Mouse (Mus musculus) kidney, postnatal 10 days (tissue): ENCODE measurements around the gene Nlk.
A peak's percentile ranks its signal among the peaks of the same experiment; 100 is the strongest.
"Not testable (repeated sequence)": the region's sequence is repeated elsewhere in the genome, so short reads cannot be mapped to it uniquely, and the experiment has no call there.

ENCODE experiments used
- DNase-seq: peaks from one replicate; pipeline ENCODE4 v3.0.0; 2021; ENCODE audit warnings: mixed read lengths

The Nlk gene

GRCm38 (mm10) chr11:78678761-78679160 lies 18.4 kb downstream of the Nlk start:
- DNase-seq: no peak

- no peak for DNase-seq
Observed at GRCm38 (mm10) chr11:78668647-78669046, 28.5 kb downstream of the Nlk start.

- no peak for DNase-seq
Observed at GRCm38 (mm10) chr11:78664853-78665252, 32.3 kb downstream of the Nlk start.

GRCm38 (mm10) chr11:78663916-78664315 lies 33.3 kb downstream of the Nlk start:
- DNase-seq: no peak

- DNase-seq: no peak
Observed at GRCm38 (mm10) chr11:78649143-78649542, 48.0 kb downstream of the Nlk start.

GRCm38 (mm10) chr11:78648405-78648804 lies 48.8 kb downstream of the Nlk start:
- not testable (repeated sequence) for DNase-seq

- DNase-seq: no peak
Observed at GRCm38 (mm10) chr11:78643746-78644145, 53.4 kb downstream of the Nlk start.

GRCm38 (mm10) chr11:78642151-78642550 lies 55.0 kb downstream of the Nlk start:
- DNase-seq: no peak

GRCm38 (mm10) chr11:78641088-78641487 lies 56.1 kb downstream of the Nlk start:
- DNase-seq: no peak

GRCm38 (mm10) chr11:78632782-78633181 lies 64.4 kb downstream of the Nlk start:
- no peak for DNase-seq

GRCm38 (mm10) chr11:78628871-78629270 lies 68.3 kb downstream of the Nlk start:
- DNase-seq: no peak

- DNase-seq: peak; percentile 27
Observed at GRCm38 (mm10) chr11:78624377-78624776, 72.8 kb downstream of the Nlk start.

- DNase-seq: no peak
Observed at GRCm38 (mm10) chr11:78621926-78622325, 75.2 kb downstream of the Nlk start.

- no peak for DNase-seq
Observed at GRCm38 (mm10) chr11:78620179-78620578, 77.0 kb downstream of the Nlk start.

GRCm38 (mm10) chr11:78611273-78611672 lies 85.9 kb downstream of the Nlk start:
- no peak for DNase-seq

- DNase-seq: no peak
Observed at GRCm38 (mm10) chr11:78609657-78610056, 87.5 kb downstream of the Nlk start.

GRCm38 (mm10) chr11:78604826-78605225 lies 92.3 kb downstream of the Nlk start:
- no peak for DNase-seq

GRCm38 (mm10) chr11:78602781-78603180 lies 94.4 kb downstream of the Nlk start:
- DNase-seq: no peak

- no peak for DNase-seq
Observed at GRCm38 (mm10) chr11:78600926-78601590, 96.1 kb downstream of the Nlk start.

GRCm38 (mm10) chr11:78600496-78600895 lies 96.7 kb downstream of the Nlk start:
- DNase-seq: no peak

- no peak for DNase-seq
Observed at GRCm38 (mm10) chr11:78600051-78600450, 97.1 kb downstream of the Nlk start.

GRCm38 (mm10) chr11:78598763-78599415 lies 98.3 kb downstream of the Nlk start:
- DNase-seq: no peak

- no peak for DNase-seq
Observed at GRCm38 (mm10) chr11:78596750-78597149, 100.4 kb downstream of the Nlk start.

- DNase-seq: no peak
Observed at GRCm38 (mm10) chr11:78595773-78596172, 101.4 kb downstream of the Nlk start.
